Mouse (Mus musculus) stomach, postnatal 0 days (tissue): ENCODE data around the gene Prss30.

ENCODE experiments used
- CTCF ChIP-seq: IDR thresholded peaks from 2 replicates; pipeline ENCODE4 v1.5.1; 2016; ENCODE audit warnings: antibody characterized with exemption, low read depth, mild to moderate bottlenecking, moderate library complexity
- EP300 ChIP-seq: optimal IDR thresholded peaks from 2 replicates; pipeline ENCODE3; 2016; ENCODE audit warnings: antibody characterized with exemption

DNA sequence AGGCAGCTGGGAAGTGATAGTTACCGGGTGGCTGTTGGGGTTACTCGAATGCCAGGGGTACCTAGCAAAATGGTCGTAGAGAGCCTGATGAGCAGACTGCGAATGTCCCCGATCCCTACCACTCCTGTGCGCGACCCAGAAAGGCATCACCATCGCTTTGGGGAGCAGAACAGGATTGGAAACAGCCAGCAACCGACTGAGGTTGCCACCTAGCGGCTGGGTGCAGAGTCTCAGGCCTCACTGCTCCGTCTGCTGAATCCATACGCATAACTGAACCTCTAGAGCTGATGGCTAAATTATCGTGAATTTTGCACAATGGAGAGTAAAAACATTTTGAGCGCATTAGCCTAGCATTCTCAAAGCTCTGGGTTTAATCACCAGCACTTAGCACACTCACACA lies 35.4 kb upstream of the Prss30 start:
- peak; percentile 65 for TF ChIP-seq CTCF
- no peak for TF ChIP-seq EP300
